Mouse (Mus musculus) megakaryocyte, embryonic 14.5 days (primary cell): Measurements from ENCODE around the gene Kri1.

ENCODE experiments used
- FLI1 ChIP-seq: IDR thresholded peaks from 2 replicates; pipeline ENCODE4 v1.6.1; 2012; ENCODE audit warnings: low read length, inconsistent platforms, mixed read lengths
- GATA1 ChIP-seq: IDR thresholded peaks from 3 replicates; pipeline ENCODE4 v1.6.1; 2012; ENCODE audit warnings: mixed read lengths, low read length, inconsistent platforms, borderline replicate concordance

- TF ChIP-seq GATA1 (no peak), FLI1 (no peak)
These were observed 20.9 kb downstream of the Kri1 start for GRCm38 (mm10) chr9:21266889-21267288.
